Mouse (Mus musculus): ENCODE results near the gene Tet2. TPM values are rescaled to one million over a fixed set of nuclear protein-coding genes. Genes with fewer than 3 reads are reported as not detected.
"Not testable (repeated sequence)": the region's sequence is repeated elsewhere in the genome, so short reads cannot be mapped to it uniquely, and the experiment has no call there.

The Tet2 gene
- total RNA-seq, 2 experiments from 2014 or later, result 64.2 to 67.5 TPM

DNA sequence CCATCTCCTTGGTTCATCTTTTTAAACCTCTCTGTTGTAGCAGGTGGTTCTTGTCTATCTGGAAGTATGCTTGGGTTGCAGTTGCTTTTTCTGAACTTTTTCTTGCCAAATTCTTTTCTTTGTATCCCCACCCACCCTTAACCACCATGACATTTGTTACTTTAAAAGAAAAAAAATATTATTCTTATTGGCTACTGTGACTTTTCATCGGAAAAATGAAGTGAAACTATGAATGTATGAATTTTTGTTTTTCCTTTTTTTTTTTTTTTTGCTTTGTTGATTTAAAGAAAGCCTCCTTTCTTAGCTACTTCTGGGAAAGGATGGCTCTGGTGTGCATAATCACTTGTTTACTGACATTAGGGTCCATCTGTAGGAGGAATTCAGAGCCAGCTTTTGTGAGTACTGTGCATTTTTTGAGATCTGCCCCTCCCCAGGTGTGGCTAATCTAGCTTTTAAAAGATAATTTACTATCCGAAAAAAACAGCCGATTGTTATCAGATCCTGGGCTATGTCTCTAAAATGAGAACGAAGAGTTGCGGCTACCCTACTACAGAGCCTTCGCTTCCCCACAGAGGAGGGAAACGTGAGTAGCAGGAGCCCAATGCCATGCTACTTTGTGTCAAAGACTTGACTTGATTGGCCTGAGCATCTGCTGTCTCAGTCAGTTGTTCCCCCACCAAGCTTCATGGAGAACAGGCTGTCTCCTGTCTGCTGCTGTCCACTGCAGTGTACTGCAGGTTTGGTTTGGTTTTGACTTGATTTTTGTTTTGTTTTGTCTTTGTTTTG lies 4.6 kb upstream of the Tet2 start:
- DNase-seq (ENCODE audit: low spot score in 2 of 2), result no peak

DNA sequence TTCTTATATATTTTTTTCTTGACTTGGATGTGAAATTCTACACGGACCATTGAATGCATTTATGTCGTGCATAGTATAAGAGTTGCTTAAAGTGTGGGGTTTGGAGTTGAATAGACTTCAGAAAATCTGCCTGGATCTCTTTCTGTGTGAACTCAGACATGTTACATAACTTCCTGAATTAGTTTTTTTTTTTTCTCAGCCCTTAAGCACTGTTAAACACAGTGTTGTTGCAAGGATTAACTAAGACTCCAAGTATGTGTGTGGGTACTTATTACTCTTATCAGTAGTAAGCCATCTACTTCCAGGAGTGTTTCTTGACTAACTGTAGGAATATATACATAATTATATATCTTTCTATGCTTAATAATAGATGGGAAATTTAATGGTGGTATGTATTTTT lies 3.7 kb upstream of the Tet2 start:
- no peak for DNase-seq (ENCODE audit: low spot score in 2 of 2)

DNA sequence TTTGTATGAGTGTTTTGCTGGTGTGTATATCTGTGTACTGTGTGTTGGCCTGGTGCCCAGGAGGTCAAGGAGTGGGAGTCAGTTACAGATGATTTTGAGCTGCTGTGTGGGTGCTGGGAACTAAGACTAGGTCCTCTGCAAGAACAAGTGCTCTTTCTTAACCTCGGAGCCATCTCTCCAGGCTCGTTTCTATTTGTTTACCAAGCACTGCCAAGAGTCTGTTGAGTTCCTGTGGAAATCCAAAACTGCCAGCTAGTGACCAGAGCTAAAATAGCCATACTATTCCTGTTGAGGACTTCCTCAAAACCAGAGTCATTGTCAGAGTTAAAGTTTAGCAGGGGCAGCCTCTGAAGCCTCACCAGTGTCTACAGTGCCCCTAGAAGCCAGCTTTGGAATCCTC lies 1.9 kb upstream of the Tet2 start:
- DNase-seq (ENCODE audit: low spot score in 2 of 2), result no peak

DNA sequence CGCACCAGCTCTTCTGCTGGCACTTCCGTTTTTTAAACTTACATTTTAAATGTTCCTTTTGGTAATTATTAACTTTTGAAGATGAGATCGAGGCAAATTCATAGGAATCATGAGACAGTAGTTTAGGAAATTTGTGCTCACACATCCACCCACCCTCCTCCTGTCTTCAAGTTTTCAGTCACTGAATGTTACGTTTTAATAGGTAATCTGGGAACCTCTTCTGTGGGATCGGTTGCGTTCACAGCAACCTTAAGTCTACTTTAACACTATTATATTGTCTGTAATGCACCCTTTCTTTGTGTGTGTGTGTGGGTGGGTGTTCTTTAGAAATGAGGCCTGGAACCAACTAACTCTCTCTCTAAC lies 346 bp upstream of the Tet2 start:
- no peak for DNase-seq (ENCODE audit: low spot score in 2 of 2)

DNA sequence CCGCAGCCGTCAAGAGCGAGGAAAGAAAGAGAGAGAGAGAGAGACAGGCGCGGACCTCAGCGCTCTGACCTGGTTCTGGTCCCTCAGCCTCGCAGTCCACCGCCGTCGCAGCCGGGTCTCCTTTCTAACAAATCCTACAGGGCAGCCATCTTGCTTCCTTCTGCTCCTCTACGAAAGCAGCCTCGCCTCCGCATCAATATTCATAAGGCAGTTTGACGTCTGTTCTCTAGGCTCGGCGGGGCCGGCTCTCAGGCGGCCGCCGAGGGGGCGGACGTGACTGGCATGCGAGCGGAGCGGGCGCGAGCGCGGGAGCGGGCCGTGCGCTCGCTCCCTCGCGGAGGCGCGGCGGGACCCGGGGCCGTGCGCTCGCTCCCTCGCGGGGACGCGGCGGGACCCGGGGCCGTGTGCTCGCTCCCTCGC lies 798 bp downstream of the Tet2 start:
- peak in 1 of 2 experiments; percentile 73 for DNase-seq (ENCODE audit: low spot score in 2 of 2)

DNA sequence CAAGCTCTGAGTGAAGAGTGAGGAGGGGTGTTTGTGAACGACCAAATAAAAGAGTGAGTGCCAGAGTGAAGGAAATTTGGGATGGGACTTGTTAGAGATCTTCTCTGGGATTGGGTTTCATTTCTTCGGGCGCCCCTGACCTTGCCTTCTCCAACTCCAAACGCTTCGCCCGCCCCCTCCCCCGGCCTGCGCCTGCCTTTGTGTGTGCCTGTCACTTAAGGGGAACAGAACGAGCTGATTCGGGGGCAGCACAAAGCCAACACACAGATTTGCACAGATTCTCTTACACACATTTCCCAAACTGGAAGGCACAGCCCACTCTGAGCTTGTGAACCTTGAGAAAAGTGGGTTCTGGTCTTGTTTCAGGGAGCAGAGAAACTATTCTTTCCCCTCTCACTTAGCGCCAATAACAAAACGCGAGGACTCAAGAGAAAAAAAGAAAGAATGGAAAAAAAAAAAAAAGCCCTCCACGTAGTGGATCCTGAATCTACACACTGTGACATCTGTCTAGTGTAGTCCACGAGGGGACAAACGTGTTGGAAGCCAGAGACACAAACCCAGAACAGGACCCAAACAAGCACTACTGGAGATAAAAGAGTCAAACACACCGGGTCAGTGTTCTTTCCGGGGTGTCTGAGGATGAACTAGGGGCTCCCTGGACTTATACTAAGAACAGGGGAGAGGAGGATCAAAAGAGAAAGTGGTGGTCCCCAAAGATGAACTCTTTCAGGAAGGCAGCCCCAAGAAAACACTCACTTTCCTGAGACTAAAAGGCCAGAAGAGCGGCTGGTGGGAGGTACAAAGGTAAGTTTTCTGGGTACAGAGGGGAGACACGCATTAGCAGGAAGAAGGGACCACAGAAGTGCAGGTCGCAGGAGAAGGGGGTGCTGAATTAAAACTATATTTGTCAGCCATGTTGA lies 1.6 kb downstream of the Tet2 start:
- peak; percentile 26 to 38 for DNase-seq (ENCODE audit: low spot score in 2 of 2)

DNA sequence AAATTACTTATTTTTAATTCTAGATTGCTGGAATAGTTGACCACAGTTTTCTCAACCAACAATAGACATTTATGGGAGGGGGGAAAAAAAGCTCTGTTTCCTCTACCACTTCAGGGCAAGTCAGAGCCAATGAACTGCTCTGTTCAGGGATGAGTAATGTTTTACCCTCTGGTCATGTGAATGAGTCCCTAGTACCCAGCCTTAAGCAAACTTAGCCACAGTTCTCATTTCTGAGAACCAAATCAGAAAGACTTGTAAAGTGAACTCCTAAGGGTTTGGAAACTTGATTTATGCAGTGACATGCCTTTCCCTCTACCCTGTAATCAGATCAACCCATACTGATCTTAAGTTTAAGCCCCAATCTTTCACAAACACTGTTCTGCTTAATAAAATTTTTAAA lies 2.9 kb downstream of the Tet2 start:
- DNase-seq (ENCODE audit: low spot score in 2 of 2), result no peak

DNA sequence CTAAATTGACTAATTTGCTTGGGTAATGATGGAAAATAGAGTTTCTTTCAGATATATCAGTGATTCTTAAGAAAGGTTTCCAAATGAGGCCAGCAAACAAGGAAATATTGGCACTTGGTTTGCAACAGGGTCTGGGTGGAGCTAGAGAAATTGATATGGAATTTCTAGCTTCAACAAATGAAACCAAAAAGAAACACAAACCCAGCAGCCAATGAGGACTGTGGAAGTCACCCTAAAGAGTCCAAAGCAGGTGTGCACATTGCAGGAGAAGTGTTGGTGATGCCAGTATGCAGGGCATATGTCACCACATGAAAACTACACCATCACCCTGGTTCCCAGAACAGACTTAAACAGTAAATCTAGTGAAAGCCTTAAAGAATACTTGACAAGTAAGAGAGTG lies 3.9 kb downstream of the Tet2 start:
- DNase-seq (ENCODE audit: low spot score in 2 of 2), result no peak

DNA sequence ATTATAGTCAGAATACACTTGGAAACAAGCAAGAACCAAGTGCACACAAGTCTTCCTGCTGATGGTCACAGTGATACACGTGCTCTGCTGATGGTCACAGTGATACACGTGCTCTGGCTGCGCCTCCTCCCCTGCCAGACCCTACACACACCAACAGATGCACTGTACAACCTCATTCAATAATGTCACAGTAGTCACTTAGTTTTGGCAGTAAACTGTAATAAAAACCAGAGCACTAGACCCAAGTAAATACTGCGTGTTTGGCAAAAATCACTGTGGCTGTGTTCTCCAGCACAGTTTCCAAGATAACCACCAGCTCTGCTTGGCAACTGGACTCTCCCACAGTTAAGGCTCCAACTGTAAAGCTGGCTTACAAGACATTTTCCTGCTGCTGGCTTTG lies 4.9 kb downstream of the Tet2 start:
- no peak for DNase-seq (ENCODE audit: low spot score in 2 of 2)

DNA sequence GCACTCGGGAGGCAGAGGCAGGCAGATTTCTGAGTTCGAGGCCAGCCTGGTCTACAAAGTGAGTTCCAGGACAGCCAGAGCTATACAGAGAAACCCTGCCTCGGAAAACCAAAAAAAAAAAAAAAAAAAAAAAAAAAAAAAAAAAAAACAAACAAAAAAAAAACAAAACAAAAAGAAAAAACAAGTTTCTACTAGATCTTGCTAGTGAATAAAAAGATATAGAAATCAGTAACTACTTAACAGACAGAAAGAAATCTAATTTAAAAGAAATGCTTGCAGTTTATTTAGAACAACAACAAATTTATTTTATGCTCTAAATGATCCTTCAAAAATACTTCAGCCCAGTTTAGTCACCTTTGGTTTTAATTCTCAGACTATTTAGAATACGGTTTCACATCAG lies 6.4 kb downstream of the Tet2 start:
- DNase-seq (ENCODE audit: low spot score in 2 of 2), result not testable (repeated sequence)

DNA sequence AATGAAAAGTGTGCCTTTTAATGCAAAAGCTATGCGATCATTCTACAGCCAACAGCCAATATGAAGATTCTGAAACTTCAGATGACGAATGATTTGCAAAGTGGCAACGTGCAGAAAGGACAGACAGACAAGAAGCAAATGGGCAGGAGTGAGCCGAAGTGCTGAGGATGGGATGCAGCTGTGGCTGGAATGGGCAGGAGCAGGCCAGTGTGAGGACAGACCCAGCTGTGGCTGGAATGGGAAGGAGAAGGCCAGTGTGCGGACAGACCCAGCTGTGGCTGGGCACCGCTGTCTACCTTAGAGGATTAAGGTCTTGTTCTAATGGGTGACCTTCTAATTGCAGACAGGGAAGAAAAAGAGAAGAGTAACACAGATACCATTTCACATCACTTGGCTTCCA lies 9.3 kb downstream of the Tet2 start:
- DNase-seq (ENCODE audit: low spot score in 2 of 2), result no peak

DNA sequence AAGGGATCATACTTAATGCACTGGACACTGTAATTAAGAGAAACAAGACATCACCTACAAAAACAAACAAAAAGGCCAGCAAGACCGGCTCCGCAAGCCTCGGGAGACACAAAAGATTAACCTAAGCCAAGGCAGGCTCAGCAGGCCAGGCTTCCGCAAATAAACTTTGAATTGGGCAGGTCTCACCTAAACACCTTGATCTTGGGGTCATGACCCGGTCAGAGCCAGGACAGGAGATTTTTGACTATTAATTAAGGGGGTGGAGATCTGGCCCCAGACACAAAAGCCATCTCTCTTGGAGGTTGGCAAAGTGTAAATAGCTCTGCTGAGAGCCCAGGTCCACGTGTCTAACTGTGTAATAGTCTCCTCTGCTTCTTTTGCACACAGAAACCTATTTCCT lies 10.9 kb downstream of the Tet2 start:
- DNase-seq (ENCODE audit: low spot score in 2 of 2), result no peak

DNA sequence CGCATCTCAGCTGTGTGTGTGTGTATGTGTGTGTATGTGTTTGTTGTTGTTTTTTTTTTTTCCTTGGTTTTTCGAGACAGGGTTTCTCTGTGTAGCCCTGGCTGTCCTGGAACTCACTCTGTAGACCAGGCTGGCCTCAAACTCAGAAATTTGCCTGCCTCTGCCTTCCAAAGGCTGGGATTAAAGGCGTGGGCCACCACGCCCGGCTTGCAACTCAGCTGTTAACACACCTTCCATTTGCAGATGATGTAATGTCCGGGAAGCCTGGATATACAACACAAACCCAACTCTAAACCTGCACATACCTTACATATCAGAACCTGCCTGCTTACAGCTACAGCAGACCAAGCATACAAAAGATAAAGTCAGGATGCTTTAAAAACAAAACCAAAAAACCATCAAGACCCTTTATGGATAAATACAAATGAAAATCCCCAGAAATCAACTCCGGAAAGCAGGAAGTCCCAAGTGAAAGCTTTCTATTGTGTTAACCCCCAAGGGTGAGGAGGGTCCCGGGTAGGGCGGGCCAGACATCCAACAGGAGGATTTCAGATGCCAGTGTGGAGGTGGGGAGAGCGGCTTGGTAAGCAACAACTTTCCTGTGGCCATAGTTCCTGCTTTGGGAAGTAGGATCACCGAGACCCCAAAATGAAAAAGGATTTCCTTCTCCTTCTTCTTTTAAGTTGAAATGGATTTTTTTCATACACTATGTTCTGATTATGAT lies 11.5 kb downstream of the Tet2 start:
- DNase-seq (ENCODE audit: low spot score in 2 of 2), result no peak

DNA sequence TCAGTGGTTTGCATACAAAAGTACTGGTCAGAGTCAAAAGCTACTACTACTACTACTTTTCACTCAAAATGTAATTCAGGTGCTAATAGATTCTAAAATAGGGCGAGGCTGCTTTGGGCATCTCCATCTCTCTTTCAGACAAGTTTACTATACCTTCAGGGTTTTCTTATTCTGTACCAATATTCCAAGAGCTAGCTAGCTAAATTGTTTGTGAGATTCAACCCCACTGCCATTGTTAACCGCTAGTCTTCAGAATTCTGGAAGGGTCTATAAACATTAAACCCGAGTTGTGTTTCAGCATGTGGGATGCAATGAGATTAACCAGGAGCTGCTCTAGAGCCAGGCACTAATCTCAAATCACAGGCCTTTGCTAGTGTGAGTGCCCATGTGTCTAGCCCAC lies 12.1 kb downstream of the Tet2 start:
- no peak for DNase-seq (ENCODE audit: low spot score in 2 of 2)

DNA sequence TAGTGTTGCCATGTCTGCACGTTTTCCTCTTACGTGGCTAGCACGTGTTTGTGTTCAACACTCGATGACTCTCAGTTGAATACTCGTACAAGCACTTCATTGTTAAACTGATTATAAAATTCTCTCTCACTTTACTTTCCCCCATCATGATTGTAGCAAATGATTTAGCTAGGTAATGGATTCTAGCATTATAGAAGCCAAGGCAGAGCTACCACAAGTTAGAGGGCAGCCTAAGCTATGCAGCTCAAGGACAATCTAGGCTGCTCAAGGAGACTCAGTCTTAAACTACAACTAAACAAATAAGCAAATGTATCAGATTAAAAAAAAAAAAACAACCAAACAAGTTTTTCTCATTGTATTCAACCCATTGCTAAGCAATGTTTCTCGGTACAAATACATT lies 12.7 kb downstream of the Tet2 start:
- DNase-seq (ENCODE audit: low spot score in 2 of 2), result no peak

DNA sequence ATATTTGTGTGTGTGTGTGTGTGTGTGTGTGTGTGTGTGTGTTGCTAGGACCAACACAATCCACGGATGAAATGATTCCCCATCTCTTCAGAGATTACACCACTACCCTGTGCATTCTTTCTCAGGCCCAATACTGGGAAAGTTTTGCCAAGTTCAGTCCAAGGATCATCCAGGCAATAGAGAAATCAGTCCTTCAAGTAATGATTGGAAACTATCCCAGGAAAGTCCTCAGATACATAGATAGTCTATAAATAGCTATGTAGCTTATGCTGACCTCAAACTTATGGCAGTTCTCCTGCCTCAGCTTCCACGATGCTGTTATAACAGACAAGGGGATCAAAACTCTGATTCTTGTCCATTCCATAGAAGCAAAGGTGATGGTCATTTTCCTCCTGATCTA lies 13.8 kb downstream of the Tet2 start:
- DNase-seq (ENCODE audit: low spot score in 2 of 2), result no peak

DNA sequence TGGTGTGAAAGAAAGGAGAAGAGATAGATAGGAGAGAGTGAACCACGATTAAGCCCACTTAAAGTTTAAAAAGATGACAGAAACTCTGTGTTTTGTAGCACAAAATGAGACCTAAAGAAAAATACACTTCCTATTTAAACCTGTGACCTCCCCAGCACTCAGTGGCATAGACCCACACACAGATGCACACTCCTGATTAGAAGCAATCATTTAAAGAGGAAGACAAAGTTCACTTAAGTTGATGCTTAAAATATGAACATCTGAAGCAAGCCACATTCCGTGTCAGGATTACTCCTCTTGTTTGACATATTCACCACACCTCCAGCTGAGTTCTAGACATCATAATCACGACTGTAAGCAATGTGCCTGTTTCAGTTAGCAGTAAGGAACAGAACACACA lies 14.3 kb downstream of the Tet2 start:
- no peak for DNase-seq (ENCODE audit: low spot score in 2 of 2)

DNA sequence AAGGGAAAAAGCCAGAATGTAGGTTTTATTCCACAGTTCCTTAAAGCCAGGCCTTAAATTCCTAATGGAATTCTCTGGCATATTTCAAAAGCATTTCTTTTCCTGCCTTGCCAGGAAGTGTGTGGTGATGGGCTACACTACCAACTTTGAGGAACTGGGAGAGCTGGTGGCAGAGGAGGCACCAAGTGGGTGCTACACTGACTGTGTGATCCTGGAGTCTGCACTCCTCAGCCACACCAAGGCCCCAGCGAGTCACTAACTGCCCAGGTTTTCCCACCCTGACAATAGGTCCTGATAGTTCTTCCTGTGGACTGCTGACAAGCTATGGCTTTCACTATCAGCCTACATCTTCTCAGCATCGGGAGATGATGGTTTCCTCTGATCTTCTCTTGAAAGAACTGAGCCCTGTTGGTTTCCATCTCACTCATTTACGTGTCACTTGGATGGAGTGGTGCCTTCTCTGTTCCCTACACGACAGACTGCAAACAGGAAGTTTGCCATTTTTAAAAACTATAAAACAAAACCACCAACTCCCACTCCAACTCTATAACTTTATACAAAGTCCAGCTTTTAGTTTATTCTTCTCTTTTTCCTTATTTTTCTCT lies 18.7 kb downstream of the Tet2 start:
- DNase-seq (ENCODE audit: low spot score in 2 of 2), result no peak

DNA sequence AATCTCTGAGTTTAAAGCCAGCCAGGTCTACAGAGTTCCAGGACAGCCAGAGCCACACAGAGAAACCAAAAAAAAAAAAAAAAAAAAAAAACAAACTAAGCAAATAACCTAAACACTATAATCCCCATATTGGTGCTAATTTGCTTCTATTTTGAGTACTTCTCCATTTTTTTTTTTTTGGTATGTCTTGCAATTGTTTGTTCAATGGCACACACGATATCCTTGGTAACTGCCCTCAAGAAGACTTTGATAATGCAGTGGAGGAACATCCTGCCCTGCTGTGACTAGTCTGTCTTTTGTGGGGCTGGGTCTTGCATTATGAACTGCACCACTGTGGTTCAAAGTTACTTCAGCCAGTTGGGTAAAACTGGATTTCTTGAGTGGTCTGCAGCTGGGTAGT lies 19.4 kb downstream of the Tet2 start:
- no peak for DNase-seq (ENCODE audit: low spot score in 2 of 2)

DNA sequence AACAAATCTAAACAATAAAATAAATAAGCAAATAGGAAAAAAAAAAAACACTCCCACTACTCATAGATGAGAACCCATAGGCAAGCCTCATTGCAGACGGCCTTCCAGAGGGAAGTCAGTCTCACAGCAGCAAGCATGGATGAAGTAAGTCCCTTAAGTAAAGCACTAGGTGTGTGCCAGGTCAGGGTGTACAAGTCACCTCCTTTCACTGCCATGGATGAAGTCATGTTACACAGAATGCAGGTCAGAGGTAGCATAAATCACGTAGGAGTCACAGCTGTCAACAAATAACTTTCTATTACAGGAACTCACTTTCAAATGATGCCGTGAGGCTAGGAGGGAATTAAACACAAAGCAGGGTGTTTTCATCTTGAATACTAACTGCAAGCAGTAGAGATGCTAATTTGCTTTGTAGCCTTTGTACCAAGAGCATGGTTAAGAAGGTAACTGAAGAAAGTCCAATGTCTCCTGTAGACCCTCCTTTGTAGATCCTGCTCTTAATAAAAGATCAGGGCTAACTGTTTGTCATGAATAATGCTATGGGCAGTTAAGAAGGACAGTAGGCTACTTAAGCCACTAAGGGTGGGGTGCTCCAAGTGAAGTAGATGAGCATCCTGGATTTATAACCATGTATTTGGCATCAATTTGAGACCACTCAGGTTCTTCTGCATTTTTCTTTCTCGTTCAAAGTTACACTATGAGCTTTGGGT lies 20.4 kb downstream of the Tet2 start:
- DNase-seq (ENCODE audit: low spot score in 2 of 2), result no peak

DNA sequence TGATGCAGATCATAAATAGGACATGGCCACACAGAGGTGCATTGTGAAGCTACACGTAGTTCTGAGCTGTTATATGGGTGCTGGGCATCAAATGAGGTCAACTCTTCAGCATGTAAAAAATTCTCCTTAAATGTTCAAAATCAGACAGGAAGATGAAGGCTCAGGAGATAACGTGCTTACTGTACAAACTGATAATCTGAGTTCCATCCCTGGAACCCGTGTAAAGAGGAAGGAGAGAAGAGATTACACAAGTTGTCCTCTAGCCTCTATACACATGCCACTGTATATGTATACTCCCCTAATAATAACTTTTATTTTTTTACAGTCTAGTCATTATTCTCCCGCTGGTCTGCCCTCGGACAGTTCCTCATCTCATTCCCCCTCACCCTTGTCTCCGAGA lies 21.7 kb downstream of the Tet2 start:
- DNase-seq (ENCODE audit: low spot score in 2 of 2), result no peak
